Mouse (Mus musculus): ENCODE data around the gene Zfp36l2.

DNA sequence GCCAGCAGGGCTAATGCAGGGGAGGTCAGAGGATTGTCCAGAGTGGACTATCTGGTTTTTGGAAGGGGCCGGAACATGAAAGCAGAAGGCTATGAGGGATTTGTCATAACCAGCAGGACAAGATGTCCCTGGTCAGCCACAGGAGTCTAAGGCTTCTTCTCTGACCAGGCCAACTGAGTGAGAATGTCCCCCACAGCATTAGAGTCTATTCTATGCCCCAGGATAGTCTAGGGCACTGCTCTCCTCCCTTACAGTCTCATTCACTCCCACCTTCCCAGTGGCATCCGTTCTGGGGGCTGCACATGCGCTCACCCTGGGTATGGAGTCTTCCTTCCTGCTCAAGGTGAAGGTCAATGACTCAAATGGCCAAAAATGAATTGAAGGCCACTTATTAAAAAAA lies 19.9 kb upstream of the Zfp36l2 start:
- TF ChIP-seq CTCF (IDR thresholded peaks at IDR 0.05; ENCODE audit: low read depth, low read length) (no peak), EP300 (IDR thresholded peaks at IDR 0.05; ENCODE audit: insufficient read depth, low read depth, low read length) (no peak), POLR2A (IDR thresholded peaks at IDR 0.05; ENCODE audit: insufficient read depth, low read length) (no peak)

Measured in ES-Bruce4 (cell line).